Mouse (Mus musculus): ENCODE data around the gene Irf3.
A peak's percentile ranks its signal among the peaks of the same experiment; 100 is the strongest.

The Irf3 gene

DNA sequence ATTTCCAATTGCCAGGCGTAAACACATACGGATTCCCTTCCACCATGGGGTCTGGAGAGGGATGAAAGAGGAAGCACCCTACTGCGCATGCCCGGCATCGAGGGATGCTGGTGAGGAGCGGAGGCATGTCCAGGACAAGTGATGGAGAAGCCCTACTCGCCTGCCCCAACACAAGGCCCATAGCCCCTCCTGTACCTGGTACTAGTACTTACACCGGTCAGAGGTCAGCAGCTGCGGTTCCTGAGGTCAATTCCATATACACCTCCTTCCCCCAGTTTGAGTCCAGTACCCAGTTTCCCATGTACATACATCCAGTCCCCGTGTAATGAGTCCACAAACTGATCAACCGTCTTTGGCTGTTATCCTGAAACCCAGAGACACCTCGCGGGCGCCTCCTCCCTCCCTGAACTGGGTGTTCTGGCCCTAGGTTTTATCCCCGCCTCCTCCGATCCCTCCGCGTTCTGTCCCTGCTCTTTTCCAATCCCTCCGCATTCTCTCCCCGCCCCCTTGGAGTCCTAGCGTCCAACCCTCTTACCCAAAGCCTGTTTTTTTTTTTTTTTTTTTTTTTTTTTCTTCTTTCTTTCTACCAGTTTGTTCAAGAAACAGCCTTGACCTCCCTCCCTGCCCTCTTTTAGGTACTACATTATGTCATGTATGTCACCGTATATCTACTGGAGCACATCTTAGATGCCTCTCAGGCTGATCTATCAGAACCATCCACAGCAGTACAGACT is 22.9 kb upstream of the Irf3 start, which contains the start of gene Cpt1c:
Cpt1c (minus strand) TSS at position 469 of the 734 bp plus-strand sequence.
- DNase-seq: no peak

DNA sequence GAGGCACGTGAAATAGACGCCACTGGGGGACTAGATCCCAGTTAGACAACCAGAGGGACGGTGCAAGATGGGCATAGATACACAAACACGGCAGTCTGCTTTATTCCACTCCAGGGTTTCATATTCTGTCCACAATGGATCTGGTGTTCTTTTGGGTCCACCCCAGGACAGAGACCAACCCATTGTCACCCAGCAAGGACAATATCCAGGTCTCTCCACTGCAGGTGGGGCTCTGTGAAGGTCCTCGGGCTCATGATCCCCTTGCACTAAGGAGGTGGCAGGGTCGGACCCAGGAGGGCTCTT is 22.4 kb upstream of the Irf3 start:
- no peak for DNase-seq

DNA sequence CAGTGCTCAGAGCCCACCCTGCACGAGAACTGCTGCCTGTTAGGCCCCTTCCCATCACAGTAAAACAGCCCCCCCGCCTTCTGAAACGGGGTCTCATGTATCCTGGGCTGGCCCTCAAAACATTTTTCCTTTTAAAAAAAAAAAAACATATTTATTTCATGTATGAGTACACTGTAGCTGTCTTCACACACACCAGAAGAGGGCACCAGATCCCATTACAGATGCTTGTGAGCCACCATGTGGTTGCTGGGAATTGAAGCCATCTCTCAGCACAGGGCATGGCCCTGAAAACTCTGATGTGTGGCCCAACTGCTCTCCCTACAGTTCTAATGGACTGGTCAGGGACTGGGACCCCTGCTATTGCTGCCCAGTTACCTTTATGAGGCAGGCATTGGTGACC is 19.1 kb upstream of the Irf3 start:
- no peak for DNase-seq

DNA sequence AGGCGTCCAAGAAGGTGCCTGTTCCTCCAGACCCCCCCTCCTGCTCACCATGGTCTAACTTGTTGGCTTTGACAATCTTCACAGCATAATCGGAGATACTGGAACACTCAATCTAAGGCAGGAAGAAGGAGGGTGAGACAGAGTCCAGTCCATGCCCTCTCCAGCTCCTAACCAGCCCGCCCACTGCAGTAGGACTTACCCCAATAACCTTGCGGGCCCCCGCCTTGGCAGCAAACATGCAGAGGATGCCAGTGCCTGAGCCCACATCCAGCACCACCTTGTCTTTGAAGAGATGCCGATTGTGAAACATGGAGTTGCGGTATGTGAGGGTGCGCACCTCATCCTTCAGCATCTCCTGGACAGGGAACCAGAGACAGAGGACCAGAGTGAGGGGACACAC is 15.9 kb upstream of the Irf3 start:
- DNase-seq: no peak

DNA sequence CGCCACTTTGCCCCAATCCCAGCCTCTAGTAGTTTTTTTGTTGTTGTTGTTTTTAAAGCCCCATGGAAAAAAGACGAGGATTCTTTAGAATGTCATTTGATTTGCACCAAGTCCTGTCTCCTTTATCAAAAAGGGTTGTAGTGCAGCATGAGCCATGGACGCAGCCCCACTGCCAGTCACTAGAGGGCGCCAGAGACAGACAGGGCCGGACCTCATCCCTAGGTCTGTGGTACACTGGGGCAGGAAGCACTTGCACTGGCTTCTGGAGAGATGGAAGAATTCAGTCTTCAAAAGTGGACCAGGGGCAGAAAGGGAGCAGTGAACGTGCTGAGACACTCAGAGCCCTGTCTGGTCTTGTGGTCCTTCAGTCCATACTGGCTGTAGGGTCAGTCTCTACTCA is 14.4 kb upstream of the Irf3 start:
- DNase-seq: peak; percentile 90

GRCm38 (mm10) chr7:44983944-44984832 is 13.3 kb upstream of the Irf3 start:
- no peak for DNase-seq

- DNase-seq: no peak
Observed at GRCm38 (mm10) chr7:44984833-44985164, 12.6 kb upstream of the Irf3 start.

GRCm38 (mm10) chr7:44985595-44986191 is 11.8 kb upstream of the Irf3 start:
- DNase-seq: peak; percentile 73

DNA sequence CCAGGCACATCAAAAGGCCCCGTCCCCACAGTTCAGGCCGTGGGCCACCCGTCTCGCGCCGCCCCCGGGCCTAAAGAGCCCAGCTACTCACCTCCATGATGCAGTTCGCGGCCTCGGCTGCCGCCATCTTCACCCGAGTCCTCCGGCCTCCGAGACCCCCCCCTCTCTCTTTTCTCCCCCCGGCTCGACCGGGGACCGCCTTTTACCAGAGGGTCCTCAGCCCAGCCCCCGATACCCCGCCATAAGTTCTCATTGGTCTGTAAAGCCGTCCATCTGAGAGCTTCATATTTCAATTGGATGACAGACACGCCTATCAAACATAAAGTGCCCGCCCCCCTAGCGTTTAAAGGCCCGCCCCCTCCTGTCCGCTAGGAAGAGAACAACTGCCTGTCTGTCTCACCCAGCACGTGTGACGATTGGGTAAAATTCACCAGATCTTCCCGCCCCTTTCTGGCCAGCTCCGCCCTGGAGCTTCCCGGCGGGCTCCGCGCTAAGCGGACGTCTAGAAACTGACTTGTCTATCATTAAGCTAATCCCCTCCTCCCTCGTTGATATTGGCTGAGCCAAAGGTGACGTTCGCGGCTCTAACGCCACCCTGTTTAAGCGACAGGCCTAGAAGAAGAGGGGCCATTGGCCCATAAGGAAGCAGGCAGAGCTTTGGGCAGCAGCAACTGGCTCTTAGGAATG is 11.1 kb upstream of the Irf3 start, which contains the start of gene Prmt1:
Prmt1 (minus strand) TSS at position 377 of the 687 bp plus-strand sequence.
- peak; percentile 97 for DNase-seq

DNA sequence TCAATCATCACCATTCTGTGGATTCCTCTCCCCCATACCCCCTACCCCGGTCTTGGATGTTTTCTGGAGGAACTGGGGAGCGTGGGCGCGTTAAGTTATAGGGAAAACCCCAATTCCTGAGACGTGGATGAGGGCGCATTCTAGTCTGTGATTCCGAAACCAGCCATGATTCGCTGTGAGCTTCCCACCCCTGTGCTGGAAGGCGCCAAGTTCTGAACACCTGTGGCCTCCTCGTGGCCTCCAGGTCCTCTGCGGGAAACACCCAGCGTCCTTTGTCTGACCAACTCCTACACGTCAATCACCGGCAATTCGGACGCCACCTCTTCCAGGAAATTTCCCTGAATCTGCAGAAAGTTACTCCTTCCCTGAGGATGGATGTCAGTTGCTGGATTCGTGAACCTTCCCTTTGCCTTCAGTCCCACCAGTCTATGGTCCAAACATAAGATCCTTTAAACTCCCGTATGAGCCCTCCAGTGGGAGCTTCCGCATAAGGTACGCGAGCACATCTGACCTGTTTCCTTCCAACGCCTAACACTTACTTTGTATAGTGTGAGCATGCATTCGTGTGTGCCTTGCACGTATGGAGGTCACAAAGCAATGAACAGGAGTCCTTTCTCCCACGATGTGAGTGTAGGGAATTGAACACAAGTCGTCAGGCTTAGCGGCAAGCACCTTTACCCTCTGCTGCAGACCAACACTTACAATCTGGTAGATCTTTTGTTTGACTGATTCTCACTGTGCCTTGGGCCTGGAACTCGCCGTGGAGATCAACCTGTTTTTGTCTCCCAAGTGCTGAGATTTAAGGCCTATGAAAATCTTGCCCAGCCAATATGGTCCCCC is 10.3 kb upstream of the Irf3 start:
- no peak for DNase-seq

GRCm38 (mm10) chr7:44996672-44997071 is 776 bp upstream of the Irf3 start:
- DNase-seq: peak; percentile 34

- no peak for DNase-seq
Observed at GRCm38 (mm10) chr7:44997940-44998428, 536 bp downstream of the Irf3 start.

GRCm38 (mm10) chr7:44998501-44998955 is 1.1 kb downstream of the Irf3 start, which contains the start of gene Bcl2l12:
TSS of gene Bcl2l12 (minus strand) at chr7:44998712.
- peak; percentile 36 for DNase-seq

- no peak for DNase-seq
Observed at GRCm38 (mm10) chr7:44999753-45000152, 2.3 kb downstream of the Irf3 start.

GRCm38 (mm10) chr7:45000539-45001114 is 3.2 kb downstream of the Irf3 start:
- DNase-seq: no peak

- no peak for DNase-seq
Observed at GRCm38 (mm10) chr7:45002440-45002839, 5.0 kb downstream of the Irf3 start.

- DNase-seq: no peak
Observed at GRCm38 (mm10) chr7:45004546-45004945, 7.1 kb downstream of the Irf3 start.

- no peak for DNase-seq
Observed at GRCm38 (mm10) chr7:45005321-45005992, 8.0 kb downstream of the Irf3 start.

GRCm38 (mm10) chr7:45006503-45006902 is 9.1 kb downstream of the Irf3 start:
- no peak for DNase-seq

GRCm38 (mm10) chr7:45007141-45007540 is 9.7 kb downstream of the Irf3 start:
- DNase-seq: no peak

DNA sequence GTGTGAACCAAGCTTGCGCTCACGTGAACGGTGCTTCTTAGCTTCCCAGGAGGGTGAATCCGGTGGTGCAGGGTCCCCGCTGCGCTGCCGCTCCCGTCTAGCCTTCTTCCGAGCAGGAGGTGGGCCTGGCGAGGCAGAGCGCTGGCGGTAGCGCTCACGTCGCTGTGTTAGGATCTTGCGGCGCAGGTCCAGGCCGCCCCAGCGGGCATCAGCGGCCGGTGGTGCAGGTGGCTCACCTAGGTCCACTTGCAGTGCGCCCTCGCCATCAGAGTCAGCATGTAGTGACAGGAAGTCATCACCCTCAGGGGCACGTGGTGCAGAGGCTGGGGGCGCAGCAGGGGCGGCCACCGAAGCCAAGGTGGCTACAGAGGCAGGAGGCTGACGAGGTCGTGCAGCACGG is 10.4 kb downstream of the Irf3 start:
- DNase-seq: no peak
